Mouse (Mus musculus): Measurements from ENCODE around the gene Brox. TPM values are rescaled to one million over a fixed set of nuclear protein-coding genes. Genes with fewer than 3 reads are reported as not detected.
"Not testable (repeated sequence)": the region's sequence is repeated elsewhere in the genome, so short reads cannot be mapped to it uniquely, and the experiment has no call there.

Gene Brox
- 109 and 126 TPM in 2 replicates for polyA plus RNA-seq (2014; fragmentation: Nextera tagmentation; extraction: Ambion mirVana)

DNA sequence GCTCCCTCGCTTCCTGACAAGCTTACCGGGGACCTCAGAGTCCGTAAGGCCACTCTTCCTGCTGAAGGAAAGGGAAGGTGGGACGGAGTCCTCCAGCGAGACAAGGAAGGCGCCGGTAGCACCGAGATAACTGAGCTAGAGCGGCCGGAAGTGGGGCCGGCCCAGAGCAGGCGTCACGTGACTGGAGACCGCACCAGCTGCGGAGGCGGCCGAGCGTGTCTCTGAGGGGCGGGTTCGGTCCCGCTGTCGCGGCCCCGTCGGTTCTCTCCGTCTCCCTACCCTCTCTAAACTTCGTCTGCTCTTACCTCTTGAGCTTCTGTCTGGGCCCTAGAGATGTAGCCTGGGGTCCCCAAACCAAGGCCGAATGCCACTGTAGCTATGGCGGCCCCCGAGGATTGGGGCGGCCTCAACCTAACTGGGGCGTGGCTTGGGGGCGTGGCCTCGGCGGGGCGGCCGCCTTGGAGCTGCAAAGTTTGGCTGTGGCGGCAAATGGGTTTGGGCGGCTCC lies at the start of gene Brox:
Gene Brox, minus strand, starts transcription at position 393 of the 507 bp plus-strand sequence.
- Histone ChIP-seq H3K9ac (ENCODE audit: low read length) (peak within 1 kb of the TSS; percentile 62), H3K4me2 (ENCODE audit: low read length) (peak within 1 kb of the TSS; percentile 55), H3K27me3 (replicated peaks; ENCODE audit: control insufficient read depth, insufficient read depth, low read length) (no peaks in the 10 kb centered on the region), H3K4me1 (ENCODE audit: control insufficient read depth, insufficient read depth, low read length) (no peaks in the 10 kb centered on the region), H3K36me3 (ENCODE audit: control insufficient read depth, insufficient read depth, low read length) (peaks cover 21% of the 10 kb centered on the region), H3K9me3 (replicated peaks; ENCODE audit: control insufficient read depth, low read length) (no peaks in the 10 kb centered on the region), H3K4me3 (ENCODE audit: low read depth, low read length) (peak within 1 kb of the TSS; percentile 45), H3K27ac (ENCODE audit: low read depth, low read length) (peak within 1 kb of the TSS; percentile 55; the same call in 1 of the 2 replicates)
- peak; percentile 95 for DNase-seq (ENCODE audit: low spot score)
- ATAC-seq = peak; percentile 95
- under 1% methylated on average over 39 of the region's 39 CpGs for WGBS

DNA sequence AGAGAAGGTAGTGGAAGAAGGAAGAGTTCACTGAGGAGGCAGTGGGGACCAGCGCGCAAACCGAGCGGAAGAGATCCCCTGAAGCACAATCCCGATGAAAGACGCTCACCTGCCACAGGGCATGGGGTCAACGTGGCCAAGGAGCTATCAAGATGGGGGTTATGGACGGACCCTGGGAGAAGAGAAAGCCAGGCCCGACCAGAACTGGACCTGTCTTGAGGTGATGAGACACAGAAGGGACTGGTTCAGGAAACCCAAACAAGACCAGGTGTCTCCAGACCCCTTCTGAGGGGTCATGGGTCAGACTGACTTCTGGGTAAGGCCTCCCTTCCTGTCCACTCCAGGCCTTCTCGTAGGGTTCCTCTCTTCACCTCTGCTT lies 48.7 kb upstream of the Brox start:
- Histone ChIP-seq H3K9ac (ENCODE audit: low read length) (peak overlapping the region; percentile 91), H3K36me3 (ENCODE audit: control insufficient read depth, insufficient read depth, low read length) (peaks cover 44% of the 10 kb centered on the region), H3K27me3 (replicated peaks; ENCODE audit: control insufficient read depth, insufficient read depth, low read length) (no peaks in the 10 kb centered on the region), H3K4me1 (ENCODE audit: control insufficient read depth, insufficient read depth, low read length) (peaks cover 7% of the 10 kb centered on the region), H3K4me2 (ENCODE audit: low read length) (peak overlapping the region; percentile 93), H3K27ac (ENCODE audit: low read depth, low read length) (peak overlapping the region; percentile 74; the same call in 1 of the 2 replicates), H3K9me3 (replicated peaks; ENCODE audit: control insufficient read depth, low read length) (no peaks in the 10 kb centered on the region), H3K4me3 (ENCODE audit: low read depth, low read length) (peak overlapping the region; percentile 94)
- no peak for DNase-seq (ENCODE audit: low spot score)
- 13% methylated on average over 10 of the region's 10 CpGs for WGBS
- no peak for ATAC-seq

DNA sequence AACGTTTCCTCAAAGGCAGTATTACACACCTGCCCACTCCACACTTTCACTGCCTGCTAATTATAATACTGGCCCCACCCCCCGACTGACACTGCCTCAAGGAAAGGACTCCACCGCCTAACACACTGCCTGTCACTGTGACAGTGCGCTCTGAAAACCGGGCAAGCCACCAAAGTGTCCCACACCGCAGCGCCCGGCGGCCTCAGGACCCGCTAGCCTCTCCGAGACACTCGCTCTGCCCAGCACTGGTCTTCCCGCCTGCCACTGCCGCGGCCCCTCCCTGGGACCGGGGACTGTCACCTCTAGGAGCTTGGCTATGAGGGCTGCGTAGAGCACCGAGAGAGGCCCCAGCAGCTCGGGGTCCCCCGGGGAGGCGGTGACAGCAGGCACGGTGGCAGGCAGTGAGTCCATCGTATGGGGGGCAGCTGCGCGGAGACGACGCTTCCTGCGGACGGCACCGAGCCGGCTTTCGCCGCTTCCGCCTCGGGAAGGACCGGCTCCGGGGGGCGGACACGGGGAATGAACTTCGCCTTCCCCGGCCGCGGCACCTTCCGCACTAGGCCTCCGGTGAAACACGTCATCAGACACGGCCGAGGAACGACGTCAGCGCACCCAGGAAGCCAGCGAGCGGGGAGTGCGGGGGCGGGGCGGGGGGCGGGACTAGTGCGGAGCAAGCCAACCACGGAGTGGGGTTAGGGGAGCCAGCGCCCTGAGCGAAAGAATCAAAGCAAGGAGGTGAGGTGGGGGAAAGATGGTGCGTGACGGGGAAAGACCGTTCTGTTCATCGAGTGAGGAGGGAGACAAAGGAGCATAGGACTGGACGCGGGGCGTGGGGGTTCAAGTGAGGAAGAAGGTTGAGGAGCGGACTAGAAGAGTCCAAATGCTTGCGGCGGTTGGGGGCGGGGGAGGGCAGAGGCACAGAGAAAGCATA lies 48.1 kb upstream of the Brox start:
- peak overlapping the region; percentile 74 for H3K27ac ChIP-seq (ENCODE audit: low read depth, low read length)
- peaks cover 7% of the 10 kb centered on the region for H3K4me1 ChIP-seq (ENCODE audit: control insufficient read depth, insufficient read depth, low read length)
- H3K27me3 ChIP-seq (replicated peaks; ENCODE audit: control insufficient read depth, insufficient read depth, low read length) = no peaks in the 10 kb centered on the region
- under 1% methylated on average over 72 of the region's 72 CpGs for WGBS
- H3K9ac ChIP-seq (ENCODE audit: low read length) = peak overlapping the region; percentile 91
- ATAC-seq (peak; percentile 99), DNase-seq (ENCODE audit: low spot score) (peak; percentile 95)
- peak overlapping the region; percentile 94 for H3K4me3 ChIP-seq (ENCODE audit: low read depth, low read length)
- peak overlapping the region; percentile 93 for H3K4me2 ChIP-seq (ENCODE audit: low read length)
- H3K36me3 ChIP-seq (ENCODE audit: control insufficient read depth, insufficient read depth, low read length) = peaks cover 43% of the 10 kb centered on the region
- no peaks in the 10 kb centered on the region for H3K9me3 ChIP-seq (replicated peaks; ENCODE audit: control insufficient read depth, low read length)

DNA sequence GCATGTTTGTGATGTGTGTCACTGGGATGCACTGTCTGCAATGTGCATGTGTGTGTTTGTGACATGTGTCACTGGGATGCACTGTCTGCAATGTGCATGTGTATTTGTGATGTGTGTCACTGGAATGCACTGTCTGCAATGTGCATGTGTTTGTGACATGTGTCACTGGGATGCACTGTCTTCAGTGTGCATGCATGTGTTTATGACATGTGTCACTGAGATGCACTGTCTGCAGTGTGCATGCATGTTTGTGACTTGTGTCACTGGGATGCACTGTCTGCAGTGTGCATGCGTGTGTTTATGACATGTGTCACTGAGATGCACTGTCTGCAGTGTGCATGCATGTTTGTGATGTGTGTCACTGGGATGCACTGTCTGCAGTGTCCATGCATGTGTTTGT lies 45.8 kb upstream of the Brox start:
- 100% methylated on average over 1 of the region's 1 CpGs for WGBS
- not testable (repeated sequence) for H3K27me3 ChIP-seq (replicated peaks; ENCODE audit: control insufficient read depth, insufficient read depth, low read length); H3K27ac ChIP-seq (ENCODE audit: low read depth, low read length)

DNA sequence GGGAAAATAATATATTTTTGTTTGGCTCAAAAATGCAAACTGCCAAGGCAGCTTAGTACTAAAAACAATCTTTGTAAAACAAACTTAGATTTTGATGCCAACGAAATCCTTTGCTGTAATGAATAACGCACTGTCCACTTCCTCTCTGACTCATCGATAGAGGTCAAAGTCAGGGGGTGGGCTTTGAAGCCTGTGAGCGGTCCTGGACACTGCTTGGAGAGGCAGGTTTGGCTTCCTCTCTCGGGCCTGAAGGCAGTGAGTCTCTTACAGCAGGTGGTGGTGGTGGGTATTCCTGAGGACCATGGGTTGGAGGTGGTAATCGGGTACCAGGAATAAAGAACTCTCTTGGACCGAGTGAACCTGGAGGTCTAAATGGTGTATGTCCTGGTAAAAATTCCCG lies 30.1 kb upstream of the Brox start:
- Histone ChIP-seq H3K9ac (ENCODE audit: low read length) (no peak overlapping the region), H3K36me3 (ENCODE audit: control insufficient read depth, insufficient read depth, low read length) (peaks cover 79% of the 10 kb centered on the region), H3K4me2 (ENCODE audit: low read length) (no peak overlapping the region), H3K4me3 (ENCODE audit: low read depth, low read length) (no peak overlapping the region), H3K27me3 (replicated peaks; ENCODE audit: control insufficient read depth, insufficient read depth, low read length) (no peaks in the 10 kb centered on the region), H3K9me3 (replicated peaks; ENCODE audit: control insufficient read depth, low read length) (no peaks in the 10 kb centered on the region), H3K4me1 (ENCODE audit: control insufficient read depth, insufficient read depth, low read length) (no peaks in the 10 kb centered on the region), H3K27ac (ENCODE audit: low read depth, low read length) (no peak overlapping the region)
- DNase-seq (ENCODE audit: low spot score) (no peak), ATAC-seq (no peak)
- WGBS = 89% methylated on average over 8 of the region's 8 CpGs

More for the DNA sequence above, 45.8 kb upstream of the Brox start:
- not testable (repeated sequence) for H3K4me1 ChIP-seq (ENCODE audit: control insufficient read depth, insufficient read depth, low read length); H3K4me3 ChIP-seq (ENCODE audit: low read depth, low read length); H3K4me2 ChIP-seq (ENCODE audit: low read length); H3K9ac ChIP-seq (ENCODE audit: low read length); ATAC-seq; DNase-seq (ENCODE audit: low spot score); H3K9me3 ChIP-seq (replicated peaks; ENCODE audit: control insufficient read depth, low read length)
- peaks cover 42% of the 10 kb centered on the region for H3K36me3 ChIP-seq (ENCODE audit: control insufficient read depth, insufficient read depth, low read length)

DNA sequence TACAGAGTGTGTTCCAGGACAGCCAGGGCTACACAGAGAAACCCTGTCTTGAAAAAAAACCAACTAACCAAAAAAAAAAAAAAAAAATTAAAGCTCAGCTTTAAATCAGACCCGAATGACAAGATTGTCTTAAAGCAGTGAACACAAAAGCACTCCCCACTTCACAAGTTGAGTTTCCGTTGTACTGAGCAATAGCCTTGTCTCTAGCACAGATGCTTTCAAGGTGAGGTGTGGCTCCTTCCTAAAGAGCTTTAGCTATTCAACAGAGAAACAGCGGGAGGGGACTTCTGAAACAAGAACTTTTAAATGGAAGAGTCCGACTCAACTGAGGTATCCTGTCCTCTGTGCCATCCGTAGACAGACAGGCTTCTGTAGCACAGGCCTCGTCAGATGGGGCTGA lies 27.4 kb upstream of the Brox start:
- DNase-seq (ENCODE audit: low spot score) (no peak), ATAC-seq (no peak)
- Histone ChIP-seq H3K4me1 (ENCODE audit: control insufficient read depth, insufficient read depth, low read length) (no peaks in the 10 kb centered on the region), H3K27ac (ENCODE audit: low read depth, low read length) (no peak overlapping the region), H3K4me3 (ENCODE audit: low read depth, low read length) (no peak overlapping the region), H3K9me3 (replicated peaks; ENCODE audit: control insufficient read depth, low read length) (no peaks in the 10 kb centered on the region), H3K4me2 (ENCODE audit: low read length) (no peak overlapping the region), H3K9ac (ENCODE audit: low read length) (no peak overlapping the region), H3K36me3 (ENCODE audit: control insufficient read depth, insufficient read depth, low read length) (peaks cover 74% of the 10 kb centered on the region), H3K27me3 (replicated peaks; ENCODE audit: control insufficient read depth, insufficient read depth, low read length) (no peaks in the 10 kb centered on the region)
- 95% methylated on average over 6 of the region's 6 CpGs for WGBS

DNA sequence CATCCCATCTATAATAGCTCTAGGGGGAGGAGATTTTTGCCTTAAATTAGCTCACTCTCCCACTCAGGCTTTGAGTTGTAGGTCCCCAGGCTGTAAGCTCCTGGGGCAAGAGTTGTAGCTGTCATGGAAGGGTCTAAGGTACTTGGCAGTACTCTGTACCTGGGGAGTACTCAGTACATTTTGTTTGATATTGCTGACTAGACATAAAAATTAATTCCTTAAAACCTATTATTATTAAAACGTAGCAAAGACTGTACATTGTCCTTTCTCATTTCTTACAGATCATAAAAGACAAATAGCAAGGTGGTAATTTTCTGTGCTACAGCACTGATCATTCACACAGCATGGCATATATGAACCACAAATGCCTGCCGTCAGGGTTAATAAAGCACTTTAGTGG lies 26.9 kb upstream of the Brox start:
- ATAC-seq = no peak
- no peaks in the 10 kb centered on the region for H3K27me3 ChIP-seq (replicated peaks; ENCODE audit: control insufficient read depth, insufficient read depth, low read length)
- no peak overlapping the region for H3K9ac ChIP-seq (ENCODE audit: low read length)
- DNase-seq (ENCODE audit: low spot score) = no peak
- no peak overlapping the region for H3K4me2 ChIP-seq (ENCODE audit: low read length)
- H3K36me3 ChIP-seq (ENCODE audit: control insufficient read depth, insufficient read depth, low read length) = peaks cover 74% of the 10 kb centered on the region
- no peak overlapping the region for H3K4me3 ChIP-seq (ENCODE audit: low read depth, low read length)
- no peaks in the 10 kb centered on the region for H3K9me3 ChIP-seq (replicated peaks; ENCODE audit: control insufficient read depth, low read length)
- no peaks in the 10 kb centered on the region for H3K4me1 ChIP-seq (ENCODE audit: control insufficient read depth, insufficient read depth, low read length)
- WGBS = 95% methylated on average over 2 of the region's 2 CpGs
- no peak overlapping the region for H3K27ac ChIP-seq (ENCODE audit: low read depth, low read length)

DNA sequence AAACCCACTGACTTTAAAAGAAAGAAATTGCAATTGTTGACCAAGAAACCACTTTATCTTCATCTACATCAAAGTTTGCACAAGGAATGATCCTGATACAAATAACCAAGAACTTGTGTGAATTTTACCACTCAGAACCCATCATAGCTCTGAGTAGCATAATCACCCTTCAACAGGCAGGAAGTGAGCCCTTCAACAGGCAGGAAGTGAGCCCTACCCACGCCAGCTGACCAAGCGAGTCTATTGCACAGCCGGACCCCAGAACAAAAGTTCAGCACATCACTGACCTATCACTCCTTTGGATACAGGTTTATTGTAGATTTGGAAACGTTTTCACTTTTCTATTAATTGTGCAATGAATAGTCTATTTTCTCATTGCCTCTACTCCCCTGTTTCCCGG lies 25.4 kb upstream of the Brox start:
- H3K36me3 ChIP-seq (ENCODE audit: control insufficient read depth, insufficient read depth, low read length) = peaks cover 71% of the 10 kb centered on the region
- H3K9me3 ChIP-seq (replicated peaks; ENCODE audit: control insufficient read depth, low read length); H3K4me3 ChIP-seq (ENCODE audit: low read depth, low read length); H3K9ac ChIP-seq (ENCODE audit: low read length); ATAC-seq; H3K4me2 ChIP-seq (ENCODE audit: low read length); H3K27me3 ChIP-seq (replicated peaks; ENCODE audit: control insufficient read depth, insufficient read depth, low read length); H3K27ac ChIP-seq (ENCODE audit: low read depth, low read length); H3K4me1 ChIP-seq (ENCODE audit: control insufficient read depth, insufficient read depth, low read length); DNase-seq (ENCODE audit: low spot score): not testable (repeated sequence)
- 90% methylated on average over 5 of the region's 5 CpGs for WGBS

DNA sequence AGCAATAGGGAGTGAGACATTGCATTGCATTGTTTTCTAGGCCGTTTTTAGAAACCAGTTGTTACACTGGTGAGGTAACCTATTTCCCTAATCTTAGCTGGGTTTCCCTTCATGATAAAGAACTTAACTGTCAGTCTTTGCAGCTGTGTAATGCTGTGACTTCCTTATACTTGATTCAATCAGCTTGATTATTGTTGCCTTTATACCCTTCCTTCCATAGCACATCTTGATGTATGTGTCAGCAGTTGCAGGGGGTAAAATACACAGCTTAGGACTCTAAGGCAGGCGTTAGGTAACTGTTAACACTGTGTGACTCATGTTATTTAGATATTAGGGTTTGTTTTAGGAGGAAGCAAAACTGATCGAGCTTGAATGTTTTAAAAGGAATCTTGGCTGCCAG lies 23.6 kb upstream of the Brox start:
- H3K27me3 ChIP-seq (replicated peaks; ENCODE audit: control insufficient read depth, insufficient read depth, low read length) = no peaks in the 10 kb centered on the region
- H3K27ac ChIP-seq (ENCODE audit: low read depth, low read length) = no peak overlapping the region
- no peaks in the 10 kb centered on the region for H3K4me1 ChIP-seq (ENCODE audit: control insufficient read depth, insufficient read depth, low read length)
- no peak overlapping the region for H3K4me3 ChIP-seq (ENCODE audit: low read depth, low read length)
- no peak overlapping the region for H3K4me2 ChIP-seq (ENCODE audit: low read length)
- DNase-seq (ENCODE audit: low spot score) (no peak), ATAC-seq (no peak)
- H3K9ac ChIP-seq (ENCODE audit: low read length) = no peak overlapping the region
- H3K36me3 ChIP-seq (ENCODE audit: control insufficient read depth, insufficient read depth, low read length) = peaks cover 64% of the 10 kb centered on the region
- WGBS = 83% methylated on average over 3 of the region's 3 CpGs
- H3K9me3 ChIP-seq (replicated peaks; ENCODE audit: control insufficient read depth, low read length) = no peaks in the 10 kb centered on the region
